Mouse (Mus musculus) C2C12 (cell line): Measurements from ENCODE around the gene Apobec3. TPM values are rescaled to one million over a fixed set of nuclear protein-coding genes. Genes with fewer than 3 reads are reported as not detected.

Experiments
- H3K27me3 ChIP-seq: one replicate; pipeline ENCODE4 v1.6.1; 2011; ENCODE audit not compliant: control insufficient read depth, insufficient read depth, insufficient read length
- H3K36me3 ChIP-seq: one replicate; pipeline ENCODE4 v1.6.1; 2011; ENCODE audit not compliant: control insufficient read depth, insufficient read depth
- H3K4me3 ChIP-seq: one replicate; pipeline ENCODE4 v1.5.1; 2011; ENCODE audit warnings: mild to moderate bottlenecking, control low read depth; ENCODE audit not compliant: poor library complexity, insufficient read depth, severe bottlenecking
- H3K79me2 ChIP-seq: one replicate; pipeline ENCODE4 v1.6.1; 2011; ENCODE audit not compliant: control insufficient read depth, insufficient read depth
- H3K79me3 ChIP-seq: one replicate; pipeline ENCODE4 v1.6.1; 2011; ENCODE audit warnings: low read depth, control low read depth
- H3ac ChIP-seq: one replicate; pipeline ENCODE3; 2011; ENCODE audit warnings: low read depth; ENCODE audit not compliant: control insufficient read depth, insufficient read length
- CEBPB ChIP-seq: IDR thresholded peaks from one replicate; pipeline ENCODE4 v1.6.1; 2011; ENCODE audit warnings: low read depth, mild to moderate bottlenecking, control low read depth, moderate library complexity
- CTCF ChIP-seq: IDR thresholded peaks from one replicate; pipeline ENCODE4 v1.5.1; 2011; ENCODE audit not compliant: control insufficient read depth, insufficient read depth, insufficient read length
- FOSL1 ChIP-seq: IDR thresholded peaks from one replicate; pipeline ENCODE4 v1.8.0; 2011; ENCODE audit warnings: mild to moderate bottlenecking, low read length; ENCODE audit not compliant: poor library complexity, insufficient read depth, severe bottlenecking
- MAX ChIP-seq: IDR thresholded peaks from one replicate; pipeline ENCODE4 v1.6.1; 2011; ENCODE audit warnings: mild to moderate bottlenecking, control low read depth
- MYOD1 ChIP-seq: IDR thresholded peaks from one replicate; pipeline ENCODE4 v1.6.1; 2011; ENCODE audit warnings: low read depth; ENCODE audit not compliant: control insufficient read depth, insufficient read length
- MYOG ChIP-seq: IDR thresholded peaks from one replicate; pipeline ENCODE4 v1.6.1; 2011; ENCODE audit not compliant: control insufficient read depth, insufficient read length; ENCODE audit errors: extremely low read depth
- USF1 ChIP-seq: IDR thresholded peaks from one replicate; pipeline ENCODE4 v1.6.1; 2011; ENCODE audit warnings: low read depth, mild to moderate bottlenecking, control low read depth, moderate library complexity
- polyA plus RNA-seq: library from polyadenylated mRNA; unstranded; fragments of >200 nt; fragmentation: generic; extraction: Trizol; gene quantifications from one replicate; pipeline ENCODE4 v1.2.1, GENCODE M21; 2012; ENCODE audit warnings: missing spikeins

The Apobec3 gene
- polyA plus RNA-seq, 1 experiment = 24.0 TPM

- Histone ChIP-seq H3K79me3 (no peaks in the 10 kb centered on the region), H3K27me3 (no peaks in the 10 kb centered on the region), H3K79me2 (no peaks in the 10 kb centered on the region), H3K36me3 (no peaks in the 10 kb centered on the region), H3ac (no peak overlapping the region), H3K4me3 (no peak overlapping the region)
- no peak for TF ChIP-seq CTCF
- no peak for TF ChIP-seq CEBPB
- TF ChIP-seq FOSL1 = no peak
- TF ChIP-seq USF1 = no peak
- no peak for TF ChIP-seq MAX
- no peak for TF ChIP-seq MYOG
- TF ChIP-seq MYOD1 = no peak
Measured at GRCm38 (mm10) chr15:79943584-79943983, 52.1 kb downstream of the Apobec3 start.

GRCm38 (mm10) chr15:79944948-79945347, 53.5 kb downstream of the Apobec3 start:
- Histone ChIP-seq H3K4me3 (no peak overlapping the region), H3K79me2 (no peaks in the 10 kb centered on the region), H3K79me3 (no peaks in the 10 kb centered on the region), H3K27me3 (no peaks in the 10 kb centered on the region), H3K36me3 (no peaks in the 10 kb centered on the region), H3ac (no peak overlapping the region)
- TF ChIP-seq MAX (no peak), CEBPB (no peak), FOSL1 (no peak), CTCF (no peak), MYOD1 (no peak), MYOG (no peak), USF1 (no peak)

GRCm38 (mm10) chr15:79946022-79946421, 54.6 kb downstream of the Apobec3 start:
- H3K36me3 ChIP-seq = no peaks in the 10 kb centered on the region
- H3ac ChIP-seq = no peak overlapping the region
- peak; percentile 90 for TF ChIP-seq CTCF
- TF ChIP-seq MYOG = no peak
- no peaks in the 10 kb centered on the region for H3K79me2 ChIP-seq
- H3K79me3 ChIP-seq = no peaks in the 10 kb centered on the region
- H3K27me3 ChIP-seq = no peaks in the 10 kb centered on the region
- no peak overlapping the region for H3K4me3 ChIP-seq

GRCm38 (mm10) chr15:79946790-79947189, 55.3 kb downstream of the Apobec3 start:
- no peak overlapping the region for H3K4me3 ChIP-seq
- no peaks in the 10 kb centered on the region for H3K36me3 ChIP-seq
- no peak for TF ChIP-seq FOSL1
- TF ChIP-seq CTCF = peak; percentile 0
- H3K79me2 ChIP-seq = no peaks in the 10 kb centered on the region
- no peaks in the 10 kb centered on the region for H3K79me3 ChIP-seq
- H3K27me3 ChIP-seq = no peaks in the 10 kb centered on the region
- H3ac ChIP-seq = no peak overlapping the region

GRCm38 (mm10) chr15:79947681-79948080, 56.2 kb downstream of the Apobec3 start:
- Histone ChIP-seq H3K79me2 (no peaks in the 10 kb centered on the region), H3K79me3 (no peaks in the 10 kb centered on the region), H3K4me3 (no peak overlapping the region), H3K27me3 (no peaks in the 10 kb centered on the region), H3K36me3 (no peaks in the 10 kb centered on the region), H3ac (no peak overlapping the region)
- no peak for TF ChIP-seq USF1
- TF ChIP-seq MAX = no peak
- no peak for TF ChIP-seq MYOG
- no peak for TF ChIP-seq MYOD1
- TF ChIP-seq FOSL1 = no peak
- TF ChIP-seq CEBPB = no peak

- peak; percentile 72 for TF ChIP-seq FOSL1
- TF ChIP-seq MAX = peak; percentile 23
- peak; percentile 11 for TF ChIP-seq MYOD1
- no peak for TF ChIP-seq MYOG
- no peak for TF ChIP-seq USF1
- peak; percentile 88 for TF ChIP-seq CTCF
- no peak for TF ChIP-seq CEBPB
- H3K79me2 ChIP-seq = no peaks in the 10 kb centered on the region
- H3K4me3 ChIP-seq = no peak overlapping the region
- H3K27me3 ChIP-seq = no peaks in the 10 kb centered on the region
- no peaks in the 10 kb centered on the region for H3K36me3 ChIP-seq
- H3ac ChIP-seq = peak overlapping the region; percentile 21
- no peaks in the 10 kb centered on the region for H3K79me3 ChIP-seq
Measured at GRCm38 (mm10) chr15:79950250-79951025, 59.0 kb downstream of the Apobec3 start.
